Mouse (Mus musculus) small intestine, adult 2 months (tissue): ENCODE data around the gene Zbtb12.

ENCODE experiments used
- CTCF ChIP-seq: fragments of 200-500 bp; IDR thresholded peaks from 2 replicates; pipeline ENCODE4 v1.5.1; 2012; ENCODE audit warnings: low read depth, mild to moderate bottlenecking, control low read depth, inconsistent platforms, low read length, moderate library complexity, mixed read lengths; ENCODE audit not compliant: insufficient replicate concordance, insufficient read length; ENCODE audit errors: extremely low read depth
- POLR2A ChIP-seq: fragments of 200-500 bp; IDR thresholded peaks from 2 replicates; pipeline ENCODE4 v1.6.1; 2012; ENCODE audit warnings: low read depth, mild to moderate bottlenecking, control low read depth, inconsistent platforms, low read length, moderate library complexity

DNA sequence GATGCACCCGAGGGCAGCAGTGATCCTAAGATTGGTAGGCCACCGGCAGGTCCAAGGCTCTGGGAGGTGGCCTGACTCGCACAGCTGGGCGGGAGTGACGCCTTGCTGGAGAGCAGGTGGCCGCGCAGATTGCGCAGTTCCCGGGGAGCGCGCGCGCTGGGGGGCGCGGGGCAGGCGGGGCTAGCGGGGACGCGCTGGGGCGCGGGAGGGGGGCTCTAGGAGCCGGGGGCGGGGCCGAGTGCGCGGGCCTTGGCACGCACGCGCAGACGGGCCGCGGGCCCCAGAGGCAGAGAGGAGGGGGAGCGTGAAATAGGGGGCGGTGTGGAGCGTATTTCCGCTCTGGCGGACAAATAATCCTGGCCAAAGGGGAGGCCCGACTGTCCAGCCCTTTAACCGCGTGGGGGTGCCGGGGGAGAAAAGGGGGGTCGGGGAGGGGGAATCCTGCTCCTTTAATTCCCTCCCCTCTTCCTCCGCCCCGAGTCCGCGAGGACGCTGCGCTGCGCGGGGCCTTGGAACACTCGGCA, 14.9 kb downstream of the Zbtb12 start:
- TF ChIP-seq CTCF, result no peak
- no peak; the same call in 1 of the 2 replicates for TF ChIP-seq POLR2A
